ENCODE assay signal across 1 mouse cellular context in genomic region chr8:105554087-105554486, GRCm38 (mm10).
TF ChIP-seq lines count a peak whose summit lies in the region.

No protein-coding gene starts in this region.

TF ChIP-seq in MEL, 35 proteins besides CTCF, POLR2A, EP300 and RAD21 (continued from another document):
- TF ChIP-seq CHD1 (IDR thresholded peaks at IDR 0.05; ENCODE audit: low read depth, low read length): no peak
